Mouse (Mus musculus) brown adipose tissue, adult 24 weeks (tissue): ENCODE data around the gene Carns1. TPM values are rescaled to one million over a fixed set of nuclear protein-coding genes. Genes with fewer than 3 reads are reported as not detected.
A peak's percentile ranks its signal among the peaks of the same experiment; 100 is the strongest.

ENCODE experiments used
- H3K27ac ChIP-seq: fragments of 200-500 bp; replicated peaks from 2 replicates; pipeline ENCODE4 v1.5.1; 2012; ENCODE audit warnings: low read depth, mild to moderate bottlenecking, low read length
- H3K4me1 ChIP-seq: fragments of 200-500 bp; 2 replicates; pipeline ENCODE4 v1.6.1; 2012; ENCODE audit warnings: low read length, mixed read lengths; ENCODE audit not compliant: control insufficient read depth, insufficient read depth, insufficient read length
- H3K4me3 ChIP-seq: fragments of 200-500 bp; 2 replicates; pipeline ENCODE4 v1.5.1; 2012; ENCODE audit warnings: low read depth, mild to moderate bottlenecking, low read length, moderate library complexity; ENCODE audit not compliant: insufficient read depth
- polyA plus RNA-seq: library from polyadenylated mRNA; stranded (reverse); fragments of >200 nt; gene quantifications from 2 replicates; pipeline ENCODE4 v1.2.4, GENCODE M21; 2012; ENCODE audit not compliant: missing spikeins, insufficient read depth, insufficient read length

Gene Carns1
- polyA plus RNA-seq, 1 experiment = 3.1 TPM

GRCm38 (mm10) chr19:4169378-4169784 is 5.9 kb downstream of the Carns1 start:
- H3K27ac ChIP-seq = peak overlapping the region; percentile 78

GRCm38 (mm10) chr19:4166678-4167476 is 8.4 kb downstream of the Carns1 start:
- Histone ChIP-seq H3K4me1 (peaks cover 18% of the 10 kb centered on the region), H3K4me3 (no peak overlapping the region), H3K27ac (no peak overlapping the region)

More at GRCm38 (mm10) chr19:4169378-4169784, 5.9 kb downstream of the Carns1 start:
- Histone ChIP-seq H3K4me3 (peak overlapping the region; percentile 60), H3K4me1 (peaks cover 11% of the 10 kb centered on the region)

GRCm38 (mm10) chr19:4164721-4165120 is 10.6 kb downstream of the Carns1 start:
- H3K4me3 ChIP-seq = no peak overlapping the region
- H3K4me1 ChIP-seq = peaks cover 7% of the 10 kb centered on the region
- no peak overlapping the region for H3K27ac ChIP-seq

GRCm38 (mm10) chr19:4164100-4164499 is 11.2 kb downstream of the Carns1 start:
- no peak overlapping the region for H3K4me3 ChIP-seq
- peaks cover 7% of the 10 kb centered on the region for H3K4me1 ChIP-seq
- H3K27ac ChIP-seq = no peak overlapping the region; the same call in 1 of the 2 replicates

- peak overlapping the region; percentile 33 for H3K27ac ChIP-seq
Measured at GRCm38 (mm10) chr19:4163543-4163887, 11.8 kb downstream of the Carns1 start.

GRCm38 (mm10) chr19:4162646-4163542 is 12.4 kb downstream of the Carns1 start, which contains the start of gene Rps6kb2:
Rps6kb2 (minus strand) TSS chr19:4163354.
- Histone ChIP-seq H3K4me1 (peaks cover 7% of the 10 kb centered on the region), H3K27ac (peak within 1 kb of the TSS; percentile 43), H3K4me3 (peak within 1 kb of the TSS; percentile 89)

More at GRCm38 (mm10) chr19:4163543-4163887, 11.8 kb downstream of the Carns1 start:
- Histone ChIP-seq H3K4me1 (peaks cover 7% of the 10 kb centered on the region), H3K4me3 (peak overlapping the region; percentile 57)

- Histone ChIP-seq H3K27ac (no peak overlapping the region), H3K4me1 (peaks cover 7% of the 10 kb centered on the region), H3K4me3 (no peak overlapping the region)
Measured at GRCm38 (mm10) chr19:4159049-4159448, 16.2 kb downstream of the Carns1 start.

GRCm38 (mm10) chr19:4156771-4157170 is 18.5 kb downstream of the Carns1 start:
- Histone ChIP-seq H3K4me3 (no peak overlapping the region), H3K27ac (no peak overlapping the region), H3K4me1 (peaks cover 5% of the 10 kb centered on the region)

- Histone ChIP-seq H3K4me3 (no peak overlapping the region), H3K27ac (no peak overlapping the region), H3K4me1 (peaks cover 5% of the 10 kb centered on the region)
Measured at GRCm38 (mm10) chr19:4156073-4156579, 19.2 kb downstream of the Carns1 start.

GRCm38 (mm10) chr19:4155223-4156072 is 19.8 kb downstream of the Carns1 start:
- Histone ChIP-seq H3K4me3 (no peak overlapping the region), H3K27ac (no peak overlapping the region), H3K4me1 (peaks cover 5% of the 10 kb centered on the region)

- 0 out of 2 replicates have a peak overlapping the region, but pooled peaks have one; percentile 2 for H3K4me3 ChIP-seq
- H3K4me1 ChIP-seq = peaks cover 10% of the 10 kb centered on the region
- no peak overlapping the region for H3K27ac ChIP-seq
Measured at GRCm38 (mm10) chr19:4154437-4155222, 20.6 kb downstream of the Carns1 start.

GRCm38 (mm10) chr19:4153232-4153654 is 22.0 kb downstream of the Carns1 start, which contains the start of gene Ptprcap:
Ptprcap (plus strand) TSS chr19:4153604.
- H3K4me3 ChIP-seq = 0 out of 2 replicates have a peak within 1 kb of the TSS, but pooled peaks have one; percentile 2
- no peak within 1 kb of the TSS for H3K27ac ChIP-seq
- peaks cover 15% of the 10 kb centered on the region for H3K4me1 ChIP-seq

GRCm38 (mm10) chr19:4152445-4153231 is 22.6 kb downstream of the Carns1 start:
- Histone ChIP-seq H3K27ac (no peak overlapping the region), H3K4me3 (no peak overlapping the region), H3K4me1 (peaks cover 20% of the 10 kb centered on the region)
